Mouse (Mus musculus): Measurements from ENCODE around the gene Actl6b. TPM values are rescaled to one million over a fixed set of nuclear protein-coding genes. Genes with fewer than 3 reads are reported as not detected.

Gene Actl6b
- polyA plus RNA-seq, 2 experiments = not detected

GRCm38 (mm10) chr5:137545596-137545995 lies 7.7 kb upstream of the Actl6b start:
- Histone ChIP-seq H3K4me3 (ENCODE audit: insufficient read depth in 1 of 2, low read depth in 2 of 2, low read length in 2 of 2) (no peak overlapping the region), H3K27me3 (ENCODE audit: control insufficient read depth, insufficient read depth, low read length) (no peaks in the 10 kb centered on the region), H3K4me2 (ENCODE audit: low read depth) (no peak overlapping the region), H3K4me1 (replicated peaks; ENCODE audit: control insufficient read depth in 2 of 2, insufficient read depth in 2 of 2, low read length in 1 of 2) (no peaks in the 10 kb centered on the region), H3K9me3 (ENCODE audit: control insufficient read depth, low read length) (no peaks in the 10 kb centered on the region), H3K36me3 (replicated peaks; ENCODE audit: control insufficient read depth, insufficient read depth, low read depth) (no peaks in the 10 kb centered on the region), H3K9ac (replicated peaks) (no peak overlapping the region), H3K27ac (no peak overlapping the region)
- no peak for TF ChIP-seq EP300 (IDR thresholded peaks at IDR 0.05; ENCODE audit: low read depth)
- no peak for TF ChIP-seq CTCF (IDR thresholded peaks at IDR 0.05; ENCODE audit: low read depth)
- DNase-seq (ENCODE audit: low read depth in 3 of 3, low spot score in 3 of 3) (no peak), ATAC-seq (ENCODE audit: insufficient read depth) (no peak)
- WGBS (ENCODE audit: insufficient replicate concordance) = 64% methylated on average over 4 of the region's 4 CpGs

- Histone ChIP-seq H3K27me3 (ENCODE audit: control insufficient read depth, insufficient read depth, low read length) (peaks cover 14% of the 10 kb centered on the region), H3K4me3 (ENCODE audit: insufficient read depth in 1 of 2, low read depth in 2 of 2, low read length in 2 of 2) (no peak overlapping the region), H3K4me2 (ENCODE audit: low read depth) (no peak overlapping the region), H3K27ac (no peak overlapping the region), H3K4me1 (replicated peaks; ENCODE audit: control insufficient read depth in 2 of 2, insufficient read depth in 2 of 2, low read length in 1 of 2) (no peaks in the 10 kb centered on the region; a peak in 1 of 4 replicates), H3K9ac (replicated peaks) (no peak overlapping the region), H3K36me3 (replicated peaks; ENCODE audit: control insufficient read depth, insufficient read depth, low read depth) (no peaks in the 10 kb centered on the region), H3K9me3 (ENCODE audit: control insufficient read depth, low read length) (no peaks in the 10 kb centered on the region)
- ATAC-seq (ENCODE audit: insufficient read depth) (no peak), DNase-seq (ENCODE audit: low read depth in 3 of 3, low spot score in 3 of 3) (no peak)
- 54% methylated on average over 2 of the region's 2 CpGs for whole genome bisulfite sequencing (ENCODE audit: insufficient replicate concordance)
- TF ChIP-seq EP300 (IDR thresholded peaks at IDR 0.05; ENCODE audit: low read depth) (no peak), CTCF (IDR thresholded peaks at IDR 0.05; ENCODE audit: low read depth) (no peak)
These were observed 3.5 kb upstream of the Actl6b start for GRCm38 (mm10) chr5:137549840-137550239.

- 60% methylated on average over 5 of the region's 5 CpGs for WGBS (ENCODE audit: insufficient replicate concordance)
- no peaks in the 10 kb centered on the region for H3K36me3 ChIP-seq (replicated peaks; ENCODE audit: control insufficient read depth, insufficient read depth, low read depth)
- DNase-seq (ENCODE audit: low read depth in 3 of 3, low spot score in 3 of 3) = no peak
These were observed 2.2 kb upstream of the Actl6b start for GRCm38 (mm10) chr5:137551119-137551518.

GRCm38 (mm10) chr5:137553000-137553399 lies 317 bp upstream of the Actl6b start:
- WGBS (ENCODE audit: insufficient replicate concordance) = 22% methylated on average over 6 of the region's 6 CpGs
- no peak for DNase-seq (ENCODE audit: low read depth in 3 of 3, low spot score in 3 of 3)
- Histone ChIP-seq H3K9me3 (ENCODE audit: control insufficient read depth, low read length) (no peaks in the 10 kb centered on the region), H3K4me3 (ENCODE audit: insufficient read depth in 1 of 2, low read depth in 2 of 2, low read length in 2 of 2) (no peak overlapping the region), H3K4me2 (ENCODE audit: low read depth) (peak overlapping the region; percentile 23), H3K36me3 (replicated peaks; ENCODE audit: control insufficient read depth, insufficient read depth, low read depth) (no peaks in the 10 kb centered on the region), H3K9ac (replicated peaks) (no peak overlapping the region), H3K27me3 (ENCODE audit: control insufficient read depth, insufficient read depth, low read length) (peaks cover 17% of the 10 kb centered on the region), H3K27ac (no peak overlapping the region), H3K4me1 (replicated peaks; ENCODE audit: control insufficient read depth in 2 of 2, insufficient read depth in 2 of 2, low read length in 1 of 2) (no peaks in the 10 kb centered on the region; a peak in 1 of 4 replicates)
- no peak for ATAC-seq (ENCODE audit: insufficient read depth)
- TF ChIP-seq EP300 (IDR thresholded peaks at IDR 0.05; ENCODE audit: low read depth) (no peak), CTCF (IDR thresholded peaks at IDR 0.05; ENCODE audit: low read depth) (no peak)

More at GRCm38 (mm10) chr5:137551119-137551518, 2.2 kb upstream of the Actl6b start:
- Histone ChIP-seq H3K9ac (replicated peaks) (no peak overlapping the region), H3K4me1 (replicated peaks; ENCODE audit: control insufficient read depth in 2 of 2, insufficient read depth in 2 of 2, low read length in 1 of 2) (no peaks in the 10 kb centered on the region; a peak in 1 of 4 replicates), H3K27me3 (ENCODE audit: control insufficient read depth, insufficient read depth, low read length) (peaks cover 17% of the 10 kb centered on the region), H3K4me3 (ENCODE audit: insufficient read depth in 1 of 2, low read depth in 2 of 2, low read length in 2 of 2) (no peak overlapping the region), H3K4me2 (ENCODE audit: low read depth) (no peak overlapping the region), H3K9me3 (ENCODE audit: control insufficient read depth, low read length) (no peaks in the 10 kb centered on the region), H3K27ac (no peak overlapping the region)
- TF ChIP-seq CTCF (IDR thresholded peaks at IDR 0.05; ENCODE audit: low read depth) = peak; percentile 41
- TF ChIP-seq EP300 (IDR thresholded peaks at IDR 0.05; ENCODE audit: low read depth) = no peak
- ATAC-seq (ENCODE audit: insufficient read depth) = no peak

GRCm38 (mm10) chr5:137553898-137554297 lies 581 bp downstream of the Actl6b start:
- Histone ChIP-seq H3K9me3 (ENCODE audit: control insufficient read depth, low read length) (no peaks in the 10 kb centered on the region), H3K27ac (no peak overlapping the region), H3K36me3 (replicated peaks; ENCODE audit: control insufficient read depth, insufficient read depth, low read depth) (no peaks in the 10 kb centered on the region), H3K4me2 (ENCODE audit: low read depth) (no peak overlapping the region), H3K4me3 (ENCODE audit: insufficient read depth in 1 of 2, low read depth in 2 of 2, low read length in 2 of 2) (no peak overlapping the region), H3K4me1 (replicated peaks; ENCODE audit: control insufficient read depth in 2 of 2, insufficient read depth in 2 of 2, low read length in 1 of 2) (no peaks in the 10 kb centered on the region; a peak in 1 of 4 replicates), H3K9ac (replicated peaks) (no peak overlapping the region), H3K27me3 (ENCODE audit: control insufficient read depth, insufficient read depth, low read length) (peaks cover 17% of the 10 kb centered on the region)
- ATAC-seq (ENCODE audit: insufficient read depth) (no peak), DNase-seq (ENCODE audit: low read depth in 3 of 3, low spot score in 3 of 3) (no peak)
- no peak for TF ChIP-seq CTCF (IDR thresholded peaks at IDR 0.05; ENCODE audit: low read depth)
- WGBS (ENCODE audit: insufficient replicate concordance) = 33% methylated on average over 11 of the region's 11 CpGs

Data from liver, embryonic 14.5 days (tissue).